Mouse (Mus musculus) CD4-positive naive resting alpha-beta T cell, adult 57 days (primary cell): ENCODE data around the gene Scn2b. TPM values are rescaled to one million over a fixed set of nuclear protein-coding genes. Genes with fewer than 3 reads are reported as not detected.

Source experiments
- total RNA-seq: library from RNA; stranded (reverse); gene quantifications from one replicate; pipeline ENCODE4 v1.2.4, GENCODE M21; 2023

Gene Scn2b
- total RNA-seq, result 0.27 TPM

GRCm38 (mm10) chr9:45117741-45118431 is at the start of gene Scn2b:
Gene Scn2b (plus strand): TSS chr9:45117782.

GRCm38 (mm10) chr9:45079011-45079410 is 38.6 kb upstream of the Scn2b start, which contains the start of gene Jaml:
Gene Jaml (plus strand): TSS chr9:45079183.

GRCm38 (mm10) chr9:45138191-45139032 is 20.8 kb downstream of the Scn2b start, which contains the start of gene Scn4b:
Gene Scn4b (plus strand): TSS chr9:45138395.

Other genes with a start within 250 kb of the Scn2b start
- 156 TPM for gene Kmt2a, start 236.5 kb upstream of the Scn2b start, total RNA-seq
- 145 TPM for gene Atp5l, start 197.0 kb upstream of the Scn2b start, total RNA-seq
- 118 TPM for gene Ube4a, start 152.2 kb upstream of the Scn2b start, total RNA-seq
- 487 TPM for gene Cd3g, start 137.4 kb upstream of the Scn2b start, total RNA-seq
- gene Cd3d, start 136.0 kb upstream of the Scn2b start, total RNA-seq, result 428 TPM
- gene Cd3e, start 108.2 kb upstream of the Scn2b start, total RNA-seq, result 844 TPM
- 0.41 TPM for gene Mpzl2, start 78.0 kb upstream of the Scn2b start, total RNA-seq
- 16.9 TPM for gene Mpzl3, start 62.6 kb upstream of the Scn2b start, total RNA-seq
- 9.7 TPM for gene Jaml, start 38.6 kb upstream of the Scn2b start, total RNA-seq
- gene Scn4b, start 20.6 kb downstream of the Scn2b start, total RNA-seq, result 0.12 TPM
- gene BC049352, start 64.2 kb downstream of the Scn2b start, total RNA-seq, result not detected
- gene Tmprss4, start 86.3 kb downstream of the Scn2b start, total RNA-seq, result not detected
- 24.9 TPM for gene Il10ra, start 151.4 kb downstream of the Scn2b start, total RNA-seq
- gene Tmprss13, start 201.3 kb downstream of the Scn2b start, total RNA-seq, result not detected